Mouse (Mus musculus) heart, postnatal 0 days (tissue): Measurements from ENCODE around the gene Ncf1.

Experiments
- CTCF ChIP-seq: IDR thresholded peaks from 2 replicates; pipeline ENCODE4 v1.5.1; 2016; ENCODE audit warnings: antibody characterized with exemption, control low read depth, low read depth
- EP300 ChIP-seq: IDR thresholded peaks from 2 replicates; pipeline ENCODE4 v1.6.1; 2016; ENCODE audit warnings: antibody characterized with exemption, low read depth

DNA sequence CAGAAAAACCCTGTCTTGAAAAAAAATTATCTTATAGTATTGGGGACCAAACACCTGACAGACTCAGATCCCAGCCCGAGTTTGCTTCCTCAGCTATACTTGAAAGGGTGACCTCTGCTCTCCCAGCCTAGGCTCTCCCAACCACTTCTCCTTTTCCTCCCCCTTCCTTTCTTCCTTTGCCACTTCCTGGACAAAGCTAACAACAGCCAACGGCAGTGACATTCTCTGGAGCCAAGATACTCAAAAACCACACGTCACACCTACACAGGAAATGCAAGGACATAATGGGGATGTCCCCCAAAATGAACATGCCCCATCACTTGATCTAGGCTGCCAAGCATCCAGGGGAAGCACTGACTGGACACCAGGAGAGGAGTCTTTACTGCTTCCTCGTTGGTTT, 29.0 kb upstream of the Ncf1 start:
- TF ChIP-seq CTCF, result no peak
- no peak for TF ChIP-seq EP300
